Mouse (Mus musculus) brain, embryonic 14.5 days (tissue): Measurements from ENCODE around the gene Me3.

ENCODE experiments used
- CTCF ChIP-seq: fragments of 200-500 bp; IDR thresholded peaks from 2 replicates; pipeline ENCODE4 v1.5.1; 2012; ENCODE audit warnings: inconsistent platforms, mild to moderate bottlenecking, moderate library complexity, borderline replicate concordance; ENCODE audit not compliant: insufficient read depth, insufficient read length; ENCODE audit errors: extremely low read depth
- POLR2A ChIP-seq: fragments of 200-500 bp; IDR thresholded peaks from 2 replicates; pipeline ENCODE4 v1.6.1; 2012; ENCODE audit warnings: mild to moderate bottlenecking, inconsistent platforms, borderline replicate concordance; ENCODE audit not compliant: poor library complexity, insufficient read depth, insufficient read length, severe bottlenecking; ENCODE audit errors: extremely low read depth

DNA sequence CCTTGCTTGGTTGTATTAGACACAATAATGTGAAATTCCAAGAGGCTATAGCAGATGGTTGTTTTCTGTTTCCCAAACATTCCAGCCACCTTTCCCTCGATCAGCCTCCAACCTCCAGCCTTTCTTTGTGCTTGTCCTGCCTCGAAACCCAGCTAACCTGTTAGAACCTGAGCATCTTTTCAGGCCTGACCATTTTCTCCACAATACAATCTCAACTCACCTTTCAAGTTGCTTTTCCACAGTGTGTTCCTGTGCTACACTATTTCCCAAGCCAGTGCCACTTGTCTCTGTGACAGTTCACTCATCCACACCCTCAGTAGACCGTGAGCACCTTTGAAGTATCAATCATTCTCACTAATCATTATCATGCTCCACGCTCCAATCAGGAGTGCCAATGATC lies 171.8 kb downstream of the Me3 start:
- TF ChIP-seq CTCF (no peak), POLR2A (no peak)
